ENCODE assay signal across 24 mouse cellular contexts in the genomic region with DNA sequence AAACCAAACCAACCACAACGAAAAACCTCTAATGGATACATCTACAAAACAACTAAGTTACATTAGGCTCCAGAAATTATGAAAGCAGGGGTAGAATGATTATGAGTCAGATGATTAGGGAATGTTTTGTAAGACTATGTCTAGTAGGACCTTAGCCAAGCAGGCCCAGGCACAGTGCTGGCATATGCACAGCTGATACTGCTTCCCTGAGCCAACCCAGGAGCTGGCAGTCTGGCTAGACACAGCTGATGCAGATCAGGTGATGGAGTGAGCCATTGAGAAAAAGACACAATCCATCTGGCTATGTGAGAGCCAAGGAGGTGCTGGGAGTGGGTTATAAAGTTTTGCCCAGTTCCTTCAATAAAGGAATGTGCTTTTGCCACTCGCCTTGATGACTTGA.
DNase-seq lines count a peak whose midpoint lies in the region; ATAC-seq and TF ChIP-seq lines count a peak whose summit lies in the region.
"Had no signal": no experiment of that assay in that cellular context is flagged by ENCODE, and none has a peak within 500 bp of the region (broad histone marks: within the 10 kb centered on the region; RNA-seq: fewer than 3 reads in every experiment).

No protein-coding gene starts in this region.

- no peak overlapping the region for H3K9ac ChIP-seq in forebrain, embryonic 16.5 days (replicated peaks; ENCODE audit: low read depth, low read length)
- no peak overlapping the region for H3K9ac ChIP-seq in forebrain, postnatal 0 days
- H3K9ac ChIP-seq: heart, embryonic 15.5 days; hindbrain, embryonic 13.5 days; limb, embryonic 12.5 days; liver, postnatal 0 days; neural tube, embryonic 13.5 days had no signal

- 75% methylated on average over 2 of the region's 2 CpGs for WGBS in forebrain, embryonic 16.5 days
- 63% methylated on average over 2 of the region's 2 CpGs for WGBS in forebrain, postnatal 0 days

- H3K36me3 ChIP-seq in forebrain, embryonic 16.5 days (ENCODE audit: control insufficient read depth, insufficient read depth), result no peaks in the 10 kb centered on the region
- no peaks in the 10 kb centered on the region for H3K36me3 ChIP-seq in forebrain, postnatal 0 days (ENCODE audit: insufficient read depth)
- H3K36me3 ChIP-seq: heart, embryonic 15.5 days; hindbrain, embryonic 13.5 days; limb, embryonic 12.5 days; midbrain, embryonic 10.5 days; neural tube, embryonic 13.5 days had no signal

- DNase-seq in adrenal gland, postnatal 10 days, result peak; percentile 2
- DNase-seq in adrenal gland, postnatal 4 days (ENCODE audit: low spot score in 2 of 2), result no peak
- DNase-seq in forebrain, postnatal 0 days, result no peak
- peak; percentile 42 for DNase-seq in Muller cell, postnatal 12 days (ENCODE audit: inconsistent ontology term)
- DNase-seq in layer of hippocampus, adult 9-11 months, result peak; percentile 51
- no peak for DNase-seq in lung, adult 18-20 months
- DNase-seq: cerebellum, adult 18-20 months; cerebellum, postnatal 36 days; gastrocnemius, postnatal 36 days; heart, postnatal 36 days; kidney, adult 18-20 months; kidney, postnatal 4 days; liver, postnatal 0 days; lung, postnatal 10 days; thymus, postnatal 25 days had no signal

- no peaks in the 10 kb centered on the region for H3K27me3 ChIP-seq in forebrain, embryonic 16.5 days (replicated peaks; ENCODE audit: control insufficient read depth, insufficient read depth, low read length)
- no peaks in the 10 kb centered on the region for H3K27me3 ChIP-seq in forebrain, postnatal 0 days (ENCODE audit: insufficient read depth, low read length)
- H3K27me3 ChIP-seq: heart, embryonic 15.5 days; hindbrain, embryonic 13.5 days; limb, embryonic 12.5 days; neural tube, embryonic 13.5 days had no signal

- no peaks in the 10 kb centered on the region for H3K4me1 ChIP-seq in forebrain, embryonic 16.5 days (replicated peaks; ENCODE audit: control insufficient read depth, insufficient read depth, low read length)
- no peaks in the 10 kb centered on the region for H3K4me1 ChIP-seq in forebrain, postnatal 0 days (ENCODE audit: insufficient read depth)
- H3K4me1 ChIP-seq: heart, embryonic 15.5 days; hindbrain, embryonic 13.5 days; limb, embryonic 12.5 days; midbrain, embryonic 10.5 days; neural tube, embryonic 13.5 days had no signal

- TF ChIP-seq CTCF in forebrain, postnatal 0 days (IDR thresholded peaks at IDR 0.05; ENCODE audit: low read depth), result no peak

- ATAC-seq in forebrain, embryonic 16.5 days, result peak; percentile 91
- no peak for ATAC-seq in forebrain, postnatal 0 days
- ATAC-seq: liver, postnatal 0 days; midbrain, embryonic 16.5 days had no signal

- no peak overlapping the region for H3K27ac ChIP-seq in forebrain, embryonic 16.5 days (ENCODE audit: low read length)
- H3K27ac ChIP-seq in forebrain, postnatal 0 days (ENCODE audit: low read depth, low read length), result no peak overlapping the region
- H3K27ac ChIP-seq: heart, embryonic 15.5 days; hindbrain, embryonic 13.5 days; limb, embryonic 12.5 days; midbrain, embryonic 10.5 days; neural tube, embryonic 13.5 days had no signal

- H3K9me3 ChIP-seq in forebrain, embryonic 16.5 days (ENCODE audit: control insufficient read depth, low read length), result no peaks in the 10 kb centered on the region
- H3K9me3 ChIP-seq in forebrain, postnatal 0 days (ENCODE audit: low read length), result no peaks in the 10 kb centered on the region
- H3K9me3 ChIP-seq: heart, embryonic 15.5 days; hindbrain, embryonic 13.5 days; limb, embryonic 12.5 days; midbrain, embryonic 10.5 days; neural tube, embryonic 13.5 days had no signal

- no peak overlapping the region for H3K4me2 ChIP-seq in forebrain, embryonic 16.5 days (ENCODE audit: low read length)
- no peak overlapping the region for H3K4me2 ChIP-seq in forebrain, postnatal 0 days (ENCODE audit: low read depth)
- H3K4me2 ChIP-seq: heart, embryonic 15.5 days; hindbrain, embryonic 13.5 days; limb, embryonic 12.5 days; liver, embryonic 11.5 days; neural tube, embryonic 13.5 days had no signal

- no peak overlapping the region for H3K4me3 ChIP-seq in forebrain, embryonic 16.5 days (replicated peaks; ENCODE audit: low read length)
- no peak overlapping the region for H3K4me3 ChIP-seq in forebrain, postnatal 0 days (ENCODE audit: low read depth, low read length)
- H3K4me3 ChIP-seq: heart, embryonic 15.5 days; hindbrain, embryonic 13.5 days; limb, embryonic 12.5 days; midbrain, embryonic 10.5 days; myocyte; neural tube, embryonic 13.5 days had no signal

Comparison
In these comparisons a context has a peak if more than half of its experiments do, and no peak if none do; other contexts are left out.
1. DNase-seq: peak in adrenal gland, postnatal 10 days (single experiment), Muller cell, postnatal 12 days (single experiment) and layer of hippocampus, adult 9-11 months (single experiment); none in adrenal gland, postnatal 4 days (0 of 2), forebrain, postnatal 0 days (single experiment) and lung, adult 18-20 months (0 of 2).